Mouse (Mus musculus): ENCODE results near the gene Nhlrc4.

- no peak for TF ChIP-seq CTCF (IDR thresholded peaks at IDR 0.05)
- TF ChIP-seq EP300 (IDR thresholded peaks at IDR 0.05): no peak
These were observed 2.1 kb downstream of the Nhlrc4 start for GRCm38 (mm10) chr17:25942597-25943151.
